8 mouse cellular contexts compared by ENCODE assay signal in genomic region chr2:25576965-25577891, GRCm38 (mm10). TPM values are rescaled to one million over a fixed set of nuclear protein-coding genes. Genes with fewer than 3 reads are reported as not detected.
DNase-seq lines count a peak whose midpoint lies in the region; ATAC-seq and TF ChIP-seq lines count a peak whose summit lies in the region.

No protein-coding gene starts in this region.

- H3K27ac ChIP-seq in lung, embryonic 16.5 days (ENCODE audit: low read length) = no peak overlapping the region
- 0 out of 2 replicates have a peak overlapping the region, but pooled peaks have one; percentile 51 for H3K27ac ChIP-seq in forebrain, embryonic 10.5 days
- H3K27ac ChIP-seq in limb, embryonic 13.5 days = no peak overlapping the region
- no peak overlapping the region for H3K27ac ChIP-seq in stomach, postnatal 0 days (replicated peaks)

- peaks cover 51% of the 10 kb centered on the region for H3K4me1 ChIP-seq in lung, embryonic 16.5 days (replicated peaks; ENCODE audit: control insufficient read depth, insufficient read depth, low read length)
- peaks cover 83% of the 10 kb centered on the region for H3K4me1 ChIP-seq in forebrain, embryonic 10.5 days
- H3K4me1 ChIP-seq in limb, embryonic 13.5 days = peaks cover 81% of the 10 kb centered on the region
- peaks cover 12% of the 10 kb centered on the region; the same call in 1 of the 2 replicates for H3K4me1 ChIP-seq in stomach, postnatal 0 days (replicated peaks; ENCODE audit: control insufficient read depth, insufficient read depth)

- H3K4me3 ChIP-seq in lung, embryonic 16.5 days (ENCODE audit: low read length) = peak overlapping the region; percentile 35
- peak overlapping the region; percentile 44 for H3K4me3 ChIP-seq in forebrain, embryonic 10.5 days
- H3K4me3 ChIP-seq in limb, embryonic 13.5 days = peak overlapping the region; percentile 35
- H3K4me3 ChIP-seq in stomach, postnatal 0 days (ENCODE audit: low read depth, low read length) = peak overlapping the region; percentile 18; the same call in 1 of the 2 replicates

- no peak for TF ChIP-seq CTCF in stomach, postnatal 0 days (IDR thresholded peaks at IDR 0.05; ENCODE audit: low read depth)

- peak overlapping the region; percentile 34 for H3K4me2 ChIP-seq in lung, embryonic 16.5 days (ENCODE audit: low read depth, low read length)
- peak overlapping the region; percentile 58 for H3K4me2 ChIP-seq in limb, embryonic 13.5 days (replicated peaks)
- peak overlapping the region; percentile 33; the same call in 1 of the 2 replicates for H3K4me2 ChIP-seq in stomach, postnatal 0 days (replicated peaks; ENCODE audit: low read depth)

- 16% methylated on average over 92 of the region's 92 CpGs for WGBS in lung, embryonic 16.5 days
- WGBS in forebrain, embryonic 10.5 days = 15% methylated on average over 92 of the region's 92 CpGs
- WGBS in limb, embryonic 13.5 days = 12% methylated on average over 92 of the region's 92 CpGs
- 20% methylated on average over 92 of the region's 92 CpGs for WGBS in stomach, postnatal 0 days

- H3K36me3 ChIP-seq in lung, embryonic 16.5 days (ENCODE audit: control insufficient read depth, insufficient read depth, low read length) = no peaks in the 10 kb centered on the region
- peaks cover 12% of the 10 kb centered on the region for H3K36me3 ChIP-seq in forebrain, embryonic 10.5 days (replicated peaks)
- H3K36me3 ChIP-seq in limb, embryonic 13.5 days = peaks cover 11% of the 10 kb centered on the region
- H3K36me3 ChIP-seq in stomach, postnatal 0 days (ENCODE audit: control insufficient read depth, insufficient read depth, low read length) = no peaks in the 10 kb centered on the region

- peak; percentile 59 for DNase-seq in cerebellum, adult 11 months
- DNase-seq in lung, postnatal 25 days (ENCODE audit: low spot score) = no peak
- DNase-seq in forebrain, embryonic 10.5 days (ENCODE audit: extremely low spot score, low spot score) = no peak
- DNase-seq in stomach, postnatal 0 days (ENCODE audit: low spot score) = peak; percentile 40
- no peak for DNase-seq in layer of hippocampus, adult 9-11 months

- ATAC-seq in cerebellum, adult (ENCODE audit: insufficient number of reproducible peaks, low FRiP score, low TSS enrichment) = no peak
- no peak for ATAC-seq in lung, embryonic 16.5 days (ENCODE audit: low read depth)
- no peak for ATAC-seq in limb, embryonic 13.5 days (ENCODE audit: low FRiP score, low read depth)
- no peak for ATAC-seq in stomach, postnatal 0 days (ENCODE audit: low FRiP score, low TSS enrichment)

- no peak for TF ChIP-seq EP300 in stomach, postnatal 0 days (optimal IDR thresholded peaks at IDR 0.05)

- H3K9me3 ChIP-seq in lung, embryonic 16.5 days (ENCODE audit: control insufficient read depth, low read length) = no peaks in the 10 kb centered on the region
- H3K9me3 ChIP-seq in forebrain, embryonic 10.5 days = no peaks in the 10 kb centered on the region
- no peaks in the 10 kb centered on the region for H3K9me3 ChIP-seq in limb, embryonic 13.5 days
- H3K9me3 ChIP-seq in stomach, postnatal 0 days (ENCODE audit: control insufficient read depth, low read length) = no peaks in the 10 kb centered on the region

- H3K27me3 ChIP-seq in lung, embryonic 16.5 days (ENCODE audit: control insufficient read depth, insufficient read depth, low read depth, low read length) = peaks cover 57% of the 10 kb centered on the region
- peaks cover 64% of the 10 kb centered on the region for H3K27me3 ChIP-seq in forebrain, embryonic 10.5 days (ENCODE audit: poor library complexity, severe bottlenecking)
- H3K27me3 ChIP-seq in limb, embryonic 13.5 days = peaks cover 56% of the 10 kb centered on the region
- peaks cover 26% of the 10 kb centered on the region for H3K27me3 ChIP-seq in stomach, postnatal 0 days (ENCODE audit: control insufficient read depth, insufficient read depth, low read length)

- H3K9ac ChIP-seq in lung, embryonic 16.5 days (ENCODE audit: low read length) = peak overlapping the region; percentile 39; the same call in 1 of the 2 replicates
- peak overlapping the region; percentile 45; the same call in 1 of the 2 replicates for H3K9ac ChIP-seq in limb, embryonic 13.5 days
- H3K9ac ChIP-seq in stomach, postnatal 0 days (ENCODE audit: low read length) = 0 out of 2 replicates have a peak overlapping the region, but pooled peaks have one; percentile 4

RNA-seq across cellular contexts. Expression of gene Phpt1, which starts 2.2 kb away (rescaled TPM):
- polyA plus RNA-seq in lung, embryonic 16.5 days (2015; fragmentation: Nextera tagmentation; extraction: Ambion mirVana) = 164 and 167 TPM in 2 replicates
- polyA plus RNA-seq in forebrain, embryonic 10.5 days (2016; fragmentation: Nextera tagmentation; extraction: Ambion mirVana) = 162 and 165 TPM in 2 replicates
- 163 and 177 TPM in 2 replicates for polyA plus RNA-seq in limb, embryonic 13.5 days (2015; fragmentation: Nextera tagmentation; extraction: Ambion mirVana)
- polyA plus RNA-seq in stomach, postnatal 0 days (2015; fragmentation: Nextera tagmentation; extraction: Ambion mirVana) = 87.0 and 87.5 TPM in 2 replicates

RNA-seq across cellular contexts. Expression of gene Mamdc4, which starts 2.6 kb away (rescaled TPM):
- polyA plus RNA-seq in lung, embryonic 16.5 days (2015; fragmentation: Nextera tagmentation; extraction: Ambion mirVana) = 3.1 and 8.2 TPM in 2 replicates
- polyA plus RNA-seq in forebrain, embryonic 10.5 days (2016; fragmentation: Nextera tagmentation; extraction: Ambion mirVana) = 5.0 and 7.0 TPM in 2 replicates
- polyA plus RNA-seq in limb, embryonic 13.5 days (2015; fragmentation: Nextera tagmentation; extraction: Ambion mirVana) = 4.9 and 5.8 TPM in 2 replicates
- polyA plus RNA-seq in stomach, postnatal 0 days (2015; fragmentation: Nextera tagmentation; extraction: Ambion mirVana) = 0.34 and 0.55 TPM in 2 replicates

RNA-seq across cellular contexts. Expression of gene Ajm1, which starts 4.3 kb away (rescaled TPM):
- polyA plus RNA-seq in lung, embryonic 16.5 days (2015; fragmentation: Nextera tagmentation; extraction: Ambion mirVana) = 0.21 TPM in 1 of 2 replicates, not detected in the other
- 0.02 TPM in 1 of 2 replicates, not detected in the other for polyA plus RNA-seq in forebrain, embryonic 10.5 days (2016; fragmentation: Nextera tagmentation; extraction: Ambion mirVana)
- polyA plus RNA-seq in limb, embryonic 13.5 days (2015; fragmentation: Nextera tagmentation; extraction: Ambion mirVana) = 0.85 and 1.0 TPM in 2 replicates
- 0.29 and 0.52 TPM in 2 replicates for polyA plus RNA-seq in stomach, postnatal 0 days (2015; fragmentation: Nextera tagmentation; extraction: Ambion mirVana)

RNA-seq across cellular contexts. Expression of gene Edf1, which starts 19.6 kb away (rescaled TPM):
- 319 and 355 TPM in 2 replicates for polyA plus RNA-seq in lung, embryonic 16.5 days (2015; fragmentation: Nextera tagmentation; extraction: Ambion mirVana)
- polyA plus RNA-seq in forebrain, embryonic 10.5 days (2016; fragmentation: Nextera tagmentation; extraction: Ambion mirVana) = 337 and 341 TPM in 2 replicates
- polyA plus RNA-seq in limb, embryonic 13.5 days (2015; fragmentation: Nextera tagmentation; extraction: Ambion mirVana) = 330 TPM in 2 replicates
- polyA plus RNA-seq in stomach, postnatal 0 days (2015; fragmentation: Nextera tagmentation; extraction: Ambion mirVana) = 351 and 372 TPM in 2 replicates

RNA-seq across cellular contexts. Expression of gene Traf2, which starts 30.5 kb away (rescaled TPM):
- polyA plus RNA-seq in lung, embryonic 16.5 days (2015; fragmentation: Nextera tagmentation; extraction: Ambion mirVana) = 38.2 and 39.1 TPM in 2 replicates
- polyA plus RNA-seq in forebrain, embryonic 10.5 days (2016; fragmentation: Nextera tagmentation; extraction: Ambion mirVana) = 40.2 and 42.6 TPM in 2 replicates
- polyA plus RNA-seq in limb, embryonic 13.5 days (2015; fragmentation: Nextera tagmentation; extraction: Ambion mirVana) = 37.3 and 40.6 TPM in 2 replicates
- polyA plus RNA-seq in stomach, postnatal 0 days (2015; fragmentation: Nextera tagmentation; extraction: Ambion mirVana) = 15.9 and 16.0 TPM in 2 replicates

Comparison
In these comparisons a context has a peak if more than half of its experiments do, and no peak if none do; other contexts are left out.
1. DNase-seq: peak in cerebellum, adult 11 months (single experiment) and stomach, postnatal 0 days (single experiment); none in lung, postnatal 25 days (single experiment), forebrain, embryonic 10.5 days (single experiment) and layer of hippocampus, adult 9-11 months (single experiment).
2. Peak in every context shown above with its lines, with median percentiles within 50 percentile points of each other: H3K4me2 ChIP-seq, H3K4me3 ChIP-seq and H3K9ac ChIP-seq.